Mouse (Mus musculus): ENCODE data around the gene Epha8.

Epha8 gene

GRCm38 (mm10) chr4:136954562-136954961, 2.1 kb downstream of the Epha8 start:
- DNase-seq (ENCODE audit: low spot score), result no peak

- no peak for DNase-seq (ENCODE audit: low spot score)
Measured at GRCm38 (mm10) chr4:136949266-136949989, 7.2 kb downstream of the Epha8 start.

- no peak for DNase-seq (ENCODE audit: low spot score)
Measured at GRCm38 (mm10) chr4:136945397-136945796, 11.2 kb downstream of the Epha8 start.

GRCm38 (mm10) chr4:136944558-136945350, 11.9 kb downstream of the Epha8 start:
- DNase-seq (ENCODE audit: low spot score), result no peak

- no peak for DNase-seq (ENCODE audit: low spot score)
Measured at GRCm38 (mm10) chr4:136943175-136943574, 13.4 kb downstream of the Epha8 start.

- DNase-seq (ENCODE audit: low spot score), result no peak
Measured at GRCm38 (mm10) chr4:136942761-136943160, 13.9 kb downstream of the Epha8 start.

GRCm38 (mm10) chr4:136937935-136938334, 18.7 kb downstream of the Epha8 start:
- no peak for DNase-seq (ENCODE audit: low spot score)

- DNase-seq (ENCODE audit: low spot score), result no peak
Measured at GRCm38 (mm10) chr4:136937344-136937743, 19.3 kb downstream of the Epha8 start.

- DNase-seq (ENCODE audit: low spot score), result no peak
Measured at GRCm38 (mm10) chr4:136934746-136935613, 21.6 kb downstream of the Epha8 start.

GRCm38 (mm10) chr4:136930474-136930873, 26.1 kb downstream of the Epha8 start:
- no peak for DNase-seq (ENCODE audit: low spot score)

GRCm38 (mm10) chr4:136928928-136929327, 27.7 kb downstream of the Epha8 start:
- no peak for DNase-seq (ENCODE audit: low spot score)

GRCm38 (mm10) chr4:136925804-136926203, 30.8 kb downstream of the Epha8 start:
- DNase-seq (ENCODE audit: low spot score), result no peak

- no peak for DNase-seq (ENCODE audit: low spot score)
Measured at GRCm38 (mm10) chr4:136924529-136924928, 32.1 kb downstream of the Epha8 start.

GRCm38 (mm10) chr4:136919526-136919925, 37.1 kb downstream of the Epha8 start:
- no peak for DNase-seq (ENCODE audit: low spot score)

GRCm38 (mm10) chr4:136918834-136919233, 37.8 kb downstream of the Epha8 start:
- DNase-seq (ENCODE audit: low spot score), result no peak

- no peak for DNase-seq (ENCODE audit: low spot score)
Measured at GRCm38 (mm10) chr4:136917165-136917524, 39.5 kb downstream of the Epha8 start.

- DNase-seq (ENCODE audit: low spot score), result no peak
Measured at GRCm38 (mm10) chr4:136916359-136917164, 40.1 kb downstream of the Epha8 start.

GRCm38 (mm10) chr4:136912841-136913240, 43.8 kb downstream of the Epha8 start:
- DNase-seq (ENCODE audit: low spot score), result no peak

- no peak for DNase-seq (ENCODE audit: low spot score)
Measured at GRCm38 (mm10) chr4:136911804-136912203, 44.8 kb downstream of the Epha8 start.

GRCm38 (mm10) chr4:136911211-136911646, 45.4 kb downstream of the Epha8 start:
- no peak for DNase-seq (ENCODE audit: low spot score)

GRCm38 (mm10) chr4:136907809-136908208, 48.8 kb downstream of the Epha8 start:
- no peak for DNase-seq (ENCODE audit: low spot score)

- no peak for DNase-seq (ENCODE audit: low spot score)
Measured at GRCm38 (mm10) chr4:136907033-136907432, 49.6 kb downstream of the Epha8 start.

Data from T-cell, adult 2 months (primary cell).